Comparison of ENCODE assay signal across 7 mouse cellular contexts in genomic region chr15:12375641-12376311, GRCm38 (mm10). TPM values are rescaled to one million over a fixed set of nuclear protein-coding genes. Genes with fewer than 3 reads are reported as not detected.
DNase-seq lines count a peak whose midpoint lies in the region; ATAC-seq and TF ChIP-seq lines count a peak whose summit lies in the region.

No protein-coding gene starts in this region.

- H3K9me3 ChIP-seq in intestine, embryonic 15.5 days = no peaks in the 10 kb centered on the region
- no peaks in the 10 kb centered on the region for H3K9me3 ChIP-seq in midbrain, embryonic 11.5 days (ENCODE audit: control insufficient read depth, low read length)

- H3K4me3 ChIP-seq in intestine, embryonic 15.5 days (replicated peaks) = peak overlapping the region; percentile 2
- peak overlapping the region; percentile 35 for H3K4me3 ChIP-seq in midbrain, embryonic 11.5 days (ENCODE audit: low read depth, low read length)
- H3K4me3 ChIP-seq in small intestine, adult 2 months (ENCODE audit: low read depth, low read length) = peak overlapping the region; percentile 47

- peaks cover 13% of the 10 kb centered on the region for H3K4me1 ChIP-seq in intestine, embryonic 15.5 days (replicated peaks)
- H3K4me1 ChIP-seq in midbrain, embryonic 11.5 days (ENCODE audit: control insufficient read depth, insufficient read depth, low read length) = peaks cover 11% of the 10 kb centered on the region
- H3K4me1 ChIP-seq in small intestine, adult 2 months (ENCODE audit: control insufficient read depth, insufficient read depth, insufficient read length, low read length) = peaks cover 8% of the 10 kb centered on the region; the same call in 1 of the 2 replicates

- intact Hi-C loops in gastrocnemius, postnatal 36 days (cut with DNase I) = loop anchor here (5.0 kb wide), 1 partner anchor 87 kb away; no protein-coding TSS in a partner anchor
- intact Hi-C loops in left cerebral cortex, postnatal 4 days (cut with DNase I) = no loop called here

- peak; percentile 89 for ATAC-seq in intestine, embryonic 15.5 days
- peak; percentile 87 for ATAC-seq in midbrain, embryonic 11.5 days (ENCODE audit: low FRiP score)

- 8% methylated on average over 19 of the region's 19 CpGs for WGBS in intestine, embryonic 15.5 days
- WGBS in midbrain, embryonic 11.5 days = 5% methylated on average over 19 of the region's 19 CpGs
- 23% methylated on average over 19 of the region's 19 CpGs for WGBS in small intestine, adult 2 months

- H3K9ac ChIP-seq in intestine, embryonic 15.5 days = peak overlapping the region; percentile 40
- peak overlapping the region; percentile 54 for H3K9ac ChIP-seq in midbrain, embryonic 11.5 days (ENCODE audit: low read length)

- H3K4me2 ChIP-seq in intestine, embryonic 15.5 days (replicated peaks) = peak overlapping the region; percentile 56
- peak overlapping the region; percentile 60 for H3K4me2 ChIP-seq in midbrain, embryonic 11.5 days

- H3K27ac ChIP-seq in intestine, embryonic 15.5 days = no peak overlapping the region
- no peak overlapping the region for H3K27ac ChIP-seq in midbrain, embryonic 11.5 days (ENCODE audit: low read depth, low read length)
- H3K27ac ChIP-seq in small intestine, adult 2 months (ENCODE audit: insufficient read depth, low read depth, low read length) = peak overlapping the region; percentile 7; the same call in 1 of the 2 replicates

- H3K27me3 ChIP-seq in intestine, embryonic 15.5 days (replicated peaks) = no peaks in the 10 kb centered on the region
- H3K27me3 ChIP-seq in midbrain, embryonic 11.5 days (ENCODE audit: control insufficient read depth, insufficient read depth, low read length) = no peaks in the 10 kb centered on the region
- no peaks in the 10 kb centered on the region for H3K27me3 ChIP-seq in small intestine, adult 2 months (ENCODE audit: control insufficient read depth, insufficient read depth, low read length)

- no peaks in the 10 kb centered on the region for H3K36me3 ChIP-seq in intestine, embryonic 15.5 days
- no peaks in the 10 kb centered on the region for H3K36me3 ChIP-seq in midbrain, embryonic 11.5 days (ENCODE audit: control insufficient read depth, insufficient read depth, low read length)
- no peaks in the 10 kb centered on the region for H3K36me3 ChIP-seq in small intestine, adult 2 months (ENCODE audit: control insufficient read depth, insufficient read depth, low read length)

- peak; percentile 72 for DNase-seq in adrenal gland, adult 8-10 months
- peak; percentile 86 for DNase-seq in embryo, embryonic 11.5 days (ENCODE audit: low read depth, low spot score)
- peak; percentile 71 to 83 for DNase-seq in gastrocnemius, postnatal 36 days
- DNase-seq in left cerebral cortex, postnatal 4 days = peak; percentile 88
- peak; percentile 99 for DNase-seq in midbrain, embryonic 11.5 days (ENCODE audit: low spot score, missing footprints)

- no peak for TF ChIP-seq POLR2A in small intestine, adult 2 months (IDR thresholded peaks at IDR 0.05; ENCODE audit: low read depth, low read length)

- peak; percentile 80 for TF ChIP-seq CTCF in small intestine, adult 2 months (IDR thresholded peaks at IDR 0.05; ENCODE audit: extremely low read depth, insufficient read length, insufficient replicate concordance, low read depth, low read length)

RNA-seq across cellular contexts. Expression of gene 1810049J17Rik, which starts 54.1 kb away (rescaled TPM):
- total RNA-seq in adrenal gland, adult 8-10 months (2022) = 1 to 10 TPM in 1 of 4 experiments, under 1 TPM in 2, not detected in 1; 0.61 to 1.2 (median 0.75) TPM
- not detected for total RNA-seq in gastrocnemius, postnatal 36 days (2021)
- 0.69 and 1.8 TPM in 2 replicates for polyA plus RNA-seq in intestine, embryonic 15.5 days (2015; fragmentation: Nextera tagmentation; extraction: Ambion mirVana)
- total RNA-seq in left cerebral cortex, postnatal 4 days (2021) = not detected
- polyA plus RNA-seq in midbrain, embryonic 11.5 days (2014; fragmentation: Nextera tagmentation; extraction: Ambion mirVana) = 0.94 and 2.5 TPM in 2 replicates
- polyA plus RNA-seq in small intestine, adult 2 months (2012; rRNA removed) = not detected in 2 replicates

RNA-seq across cellular contexts. Expression of gene Golph3, which starts 54.5 kb away (rescaled TPM):
- total RNA-seq in adrenal gland, adult 8-10 months (2022) = 100 to 1,000 TPM; 109 to 136 (median 122) TPM
- total RNA-seq in gastrocnemius, postnatal 36 days (2021) = 10 to 100 TPM; 69.0 to 74.6 TPM
- 79.5 and 85.1 TPM in 2 replicates for polyA plus RNA-seq in intestine, embryonic 15.5 days (2015; fragmentation: Nextera tagmentation; extraction: Ambion mirVana)
- total RNA-seq in left cerebral cortex, postnatal 4 days (2021) = 10 to 100 TPM; 62.9 to 67.9 TPM
- polyA plus RNA-seq in midbrain, embryonic 11.5 days (2014; fragmentation: Nextera tagmentation; extraction: Ambion mirVana) = 114 and 118 TPM in 2 replicates
- 64.4 and 103 TPM in 2 replicates for polyA plus RNA-seq in small intestine, adult 2 months (2012; rRNA removed)
